Mouse (Mus musculus): ENCODE measurements around the gene Acacb. TPM values are rescaled to one million over a fixed set of nuclear protein-coding genes. Genes with fewer than 3 reads are reported as not detected.

The Acacb gene
- total and polyA plus RNA-seq, 3 experiments = 3.9 to 16.3 (median 13.4) TPM

GRCm38 (mm10) chr5:114126499-114127244 is 19.7 kb upstream of the Acacb start:
- Histone ChIP-seq H3K9ac (ENCODE audit: insufficient read depth, low read depth) (peak overlapping the region; percentile 94), H3K27ac (ENCODE audit: insufficient read depth, low read depth) (peak overlapping the region; percentile 96), H3K4me1 (ENCODE audit: control insufficient read depth in 1 of 2, insufficient read depth in 2 of 2) (peaks cover 10 to 31% of the 10 kb centered on the region in 2 experiments; a peak in 3 of 4 replicates), H3K27me3 (replicated peaks) (no peaks in the 10 kb centered on the region), H3K9me3 (replicated peaks; ENCODE audit: low read length) (no peaks in the 10 kb centered on the region), H3K79me2 (replicated peaks; ENCODE audit: control insufficient read depth, extremely low read depth, insufficient read depth, poor library complexity, severe bottlenecking) (no peaks in the 10 kb centered on the region; the same call in 1 of the 2 replicates), H3K4me2 (ENCODE audit: insufficient read depth, low read depth, poor library complexity, severe bottlenecking) (peak overlapping the region; percentile 58), H3K4me3 (replicated peaks in 1 of 3; ENCODE audit: low read depth in 2 of 3, low read length in 2 of 3, poor library complexity in 1 of 3) (peak overlapping the region; percentile 72 to 84 (median 77)), H3K36me3 (replicated peaks in 1 of 2; ENCODE audit: control insufficient read depth in 1 of 2, insufficient read depth in 1 of 2, low read length in 1 of 2) (peaks cover 39 to 46% of the 10 kb centered on the region in 2 experiments)
- dilution Hi-C loops (cut with MboI; ENCODE audit: extremely low pct_ligation_motif_present, extremely low pct_unique_long_range_greater_than_20kb, low sequenced_read_pairs) = no loop called here
- DNase-seq (ENCODE audit: extremely low read depth) = peak; percentile 33
- in situ Hi-C loops (cut with MboI; ENCODE audit: low pct_ligation_motif_present, low pct_unique_long_range_greater_than_20kb, low sequenced_read_pairs) = loop anchor here (10.0 kb wide), 1 partner anchor 152 kb away; no protein-coding TSS in a partner anchor
- no peak for TF ChIP-seq EP300 (IDR thresholded peaks at IDR 0.05; ENCODE audit: low read length)
- no peak; the same call in 1 of the 2 replicates for TF ChIP-seq CHD1 (IDR thresholded peaks at IDR 0.05; ENCODE audit: low read depth, low read length)
- no peak for TF ChIP-seq RCOR1 (conservative IDR thresholded peaks at IDR 0.05; ENCODE audit: low read depth, low read length)
- TF ChIP-seq ZMIZ1 (IDR thresholded peaks at IDR 0.05; ENCODE audit: low read depth, low read length) = no peak
- TF ChIP-seq JUN (IDR thresholded peaks at IDR 0.05; ENCODE audit: insufficient read depth, low read depth, low read length) = no peak
- no peak for TF ChIP-seq SIN3A (IDR thresholded peaks at IDR 0.05; ENCODE audit: low read length)
- no peak for TF ChIP-seq POLR2AphosphoS2 (IDR thresholded peaks at IDR 0.05; ENCODE audit: low read depth, low read length)
- TF ChIP-seq HCFC1 (IDR thresholded peaks at IDR 0.05; ENCODE audit: low read depth, low read length) = no peak
- no peak for TF ChIP-seq TBP (conservative IDR thresholded peaks at IDR 0.05; ENCODE audit: low read depth, low read length)
- TF ChIP-seq IRF4 (IDR thresholded peaks at IDR 0.05; ENCODE audit: low read depth, low read length) = 0 out of 2 replicates have a peak, but pooled peaks have one; percentile 9
- no peak for TF ChIP-seq UBTF (IDR thresholded peaks at IDR 0.05; ENCODE audit: low read depth, low read length)
- no peak for TF ChIP-seq CTCF (conservative IDR thresholded peaks at IDR 0.05 in 1 of 2, IDR thresholded peaks at IDR 0.05 in 1 of 2; ENCODE audit: low read depth in 2 of 2, low read length in 2 of 2)
- TF ChIP-seq KAT2A (IDR thresholded peaks at IDR 0.05; ENCODE audit: insufficient replicate concordance, low read length) = no peak
- TF ChIP-seq NELFE (IDR thresholded peaks at IDR 0.05; ENCODE audit: low read depth, low read length) = no peak
- TF ChIP-seq MAFK (IDR thresholded peaks at IDR 0.05; ENCODE audit: insufficient replicate concordance, low read length) = peak; percentile 66

- Histone ChIP-seq H3K4me2 (ENCODE audit: insufficient read depth, low read depth, poor library complexity, severe bottlenecking) (peak within 1 kb of the TSS; percentile 58), H3K9me3 (replicated peaks; ENCODE audit: low read length) (no peaks in the 10 kb centered on the region), H3K27me3 (replicated peaks) (no peaks in the 10 kb centered on the region), H3K79me2 (replicated peaks; ENCODE audit: control insufficient read depth, extremely low read depth, insufficient read depth, poor library complexity, severe bottlenecking) (peaks cover 3% of the 10 kb centered on the region), H3K27ac (ENCODE audit: insufficient read depth, low read depth) (peak within 1 kb of the TSS; percentile 96), H3K9ac (ENCODE audit: insufficient read depth, low read depth) (peak within 1 kb of the TSS; percentile 94), H3K4me1 (ENCODE audit: control insufficient read depth in 1 of 2, insufficient read depth in 2 of 2) (peaks cover 10 to 38% of the 10 kb centered on the region in 2 experiments; a peak in 3 of 4 replicates), H3K4me3 (replicated peaks in 1 of 3; ENCODE audit: low read depth in 2 of 3, low read length in 2 of 3, poor library complexity in 1 of 3) (peak within 1 kb of the TSS; percentile 72 to 84 (median 77)), H3K36me3 (replicated peaks in 1 of 2; ENCODE audit: control insufficient read depth in 1 of 2, insufficient read depth in 1 of 2, low read length in 1 of 2) (peaks cover 31 to 38% of the 10 kb centered on the region in 2 experiments)
- dilution Hi-C loops (cut with MboI; ENCODE audit: extremely low pct_ligation_motif_present, extremely low pct_unique_long_range_greater_than_20kb, low sequenced_read_pairs) = no loop called here
- in situ Hi-C loops (cut with MboI; ENCODE audit: low pct_ligation_motif_present, low pct_unique_long_range_greater_than_20kb, low sequenced_read_pairs) = loop anchor here (10.0 kb wide), 1 partner anchor 153 kb away; no protein-coding TSS in a partner anchor
- DNase-seq (ENCODE audit: extremely low read depth) = peak; percentile 84
- TF ChIP-seq JUND (conservative IDR thresholded peaks at IDR 0.05; ENCODE audit: low read depth, low read length) (no peak), TCF12 (IDR thresholded peaks at IDR 0.05; ENCODE audit: low read depth, low read length) (peak; percentile 70), MAZ (IDR thresholded peaks at IDR 0.05; ENCODE audit: low read depth, low read length) (peak; percentile 99), HCFC1 (IDR thresholded peaks at IDR 0.05; ENCODE audit: low read depth, low read length) (peak; percentile 60), ZKSCAN1 (IDR thresholded peaks at IDR 0.05; ENCODE audit: borderline replicate concordance, low read depth, low read length) (no peak), USF2 (conservative IDR thresholded peaks at IDR 0.05; ENCODE audit: low read depth, low read length) (no peak), MAFK (IDR thresholded peaks at IDR 0.05; ENCODE audit: insufficient replicate concordance, low read length) (0 out of 2 replicates have a peak, but pooled peaks have one; percentile 44), BHLHE40 (IDR thresholded peaks at IDR 0.05; ENCODE audit: low read depth, low read length) (peak; percentile 72), UBTF (IDR thresholded peaks at IDR 0.05; ENCODE audit: low read depth, low read length) (no peak), MEF2A (IDR thresholded peaks at IDR 0.05; ENCODE audit: borderline replicate concordance, low read depth, low read length) (peak; percentile 80), SIN3A (IDR thresholded peaks at IDR 0.05; ENCODE audit: low read length) (peak; percentile 81; the same call in 1 of the 2 replicates), MAX (IDR thresholded peaks at IDR 0.05; ENCODE audit: low read length) (peak; percentile 67; the same call in 1 of the 2 replicates), SMC3 (IDR thresholded peaks at IDR 0.05; ENCODE audit: low read depth, low read length) (peak; percentile 65), POLR2AphosphoS2 (IDR thresholded peaks at IDR 0.05; ENCODE audit: low read depth, low read length) (peak; percentile 42; the same call in 1 of the 2 replicates), RAD21 (IDR thresholded peaks at IDR 0.05; ENCODE audit: low read depth, low read length) (peak; percentile 24), USF1 (IDR thresholded peaks at IDR 0.05; ENCODE audit: low read depth, low read length) (no peak), EP300 (IDR thresholded peaks at IDR 0.05; ENCODE audit: low read length) (no peak), TBP (conservative IDR thresholded peaks at IDR 0.05; ENCODE audit: low read depth, low read length) (peak; percentile 73)
Observed at GRCm38 (mm10) chr5:114127374-114128349, 18.7 kb upstream of the Acacb start, which contains the start of gene Alkbh2. TSS of gene Alkbh2 (minus strand) at chr5:114128218.
